Mouse (Mus musculus): ENCODE results near the gene Auts2.

GRCm38 (mm10) chr5:132190190-132190589 lies 353.0 kb downstream of the Auts2 start:
- no peak for TF ChIP-seq CTCF (IDR thresholded peaks at IDR 0.05; ENCODE audit: borderline replicate concordance, insufficient read depth, low read depth, low read length)
- TF ChIP-seq POLR2A (IDR thresholded peaks at IDR 0.05; ENCODE audit: borderline replicate concordance, insufficient read depth, low read length), result no peak

Measured in cerebellum, adult 2 months (tissue).